ENCODE assay signal across 9 mouse cellular contexts in genomic region chr5:135855156-135855555, GRCm38 (mm10). TPM values are rescaled to one million over a fixed set of nuclear protein-coding genes. Genes with fewer than 3 reads are reported as not detected.
DNase-seq lines count a peak whose midpoint lies in the region; ATAC-seq and TF ChIP-seq lines count a peak whose summit lies in the region.
"Had no signal": no experiment of that assay in that cellular context is flagged by ENCODE, and none has a peak within 500 bp of the region (broad histone marks: within the 10 kb centered on the region; RNA-seq: fewer than 3 reads in every experiment).

No protein-coding gene starts in this region.

- H3K4me3 ChIP-seq in bone marrow macrophage, adult 2 months (ENCODE audit: insufficient read depth, low read length): no peak overlapping the region
- no peak overlapping the region for H3K4me3 ChIP-seq in midbrain, embryonic 14.5 days (replicated peaks; ENCODE audit: low read depth, low read length)

- H3K4me1 ChIP-seq in bone marrow macrophage, adult 2 months (ENCODE audit: control insufficient read depth, insufficient read depth, low read length): peaks cover 8% of the 10 kb centered on the region
- peaks cover 36% of the 10 kb centered on the region for H3K4me1 ChIP-seq in midbrain, embryonic 14.5 days (ENCODE audit: control insufficient read depth, insufficient read depth, low read length)

- H3K4me2 ChIP-seq in midbrain, embryonic 14.5 days (ENCODE audit: low read length): no peak overlapping the region

- no peak overlapping the region for H3K27ac ChIP-seq in bone marrow macrophage, adult 2 months (ENCODE audit: insufficient read depth, low read depth, low read length)
- H3K27ac ChIP-seq in midbrain, embryonic 14.5 days (replicated peaks; ENCODE audit: low read depth, low read length): peak overlapping the region; percentile 61; the same call in 1 of the 2 replicates
- H3K27ac ChIP-seq: macrophage had no signal

- H3K9ac ChIP-seq in midbrain, embryonic 14.5 days (replicated peaks; ENCODE audit: low read length): no peak overlapping the region

- ATAC-seq in midbrain, embryonic 14.5 days (ENCODE audit: low FRiP score, low TSS enrichment): no peak

- peaks cover 24% of the 10 kb centered on the region for H3K27me3 ChIP-seq in midbrain, embryonic 14.5 days (ENCODE audit: control insufficient read depth, insufficient read depth, low read length)

- no peak for TF ChIP-seq POLR2A in bone marrow macrophage, adult 2 months (IDR thresholded peaks at IDR 0.05; ENCODE audit: borderline replicate concordance, low read depth, low read length)

- DNase-seq in gastrocnemius, adult 18-20 months (ENCODE audit: low spot score): peak; percentile 69
- no peak for DNase-seq in gastrocnemius, postnatal 25 days
- DNase-seq in fibroblast of lung, adult 2 months (ENCODE audit: low read depth): peak; percentile 25
- peak; percentile 86 for DNase-seq in heart, postnatal 4 days
- DNase-seq in layer of hippocampus, postnatal 36 days: peak; percentile 74 to 75
- DNase-seq in midbrain, embryonic 14.5 days: peak; percentile 90
- peak; percentile 63 to 88 for DNase-seq in spleen, postnatal 4 days (ENCODE audit: low spot score in 2 of 2)

- no peaks in the 10 kb centered on the region for H3K9me3 ChIP-seq in midbrain, embryonic 14.5 days (ENCODE audit: control insufficient read depth, low read length)

- peak; percentile 97 for TF ChIP-seq CTCF in bone marrow macrophage, adult 2 months (IDR thresholded peaks at IDR 0.05; ENCODE audit: low read depth, low read length)

- WGBS in midbrain, embryonic 14.5 days: under 1% methylated on average over 4 of the region's 4 CpGs

- peaks cover 34% of the 10 kb centered on the region for H3K36me3 ChIP-seq in midbrain, embryonic 14.5 days (ENCODE audit: control insufficient read depth, insufficient read depth, low read length)

RNA-seq across cellular contexts. Expression of gene Hspb1, which starts 32.6 kb away (rescaled TPM):
- total RNA-seq in gastrocnemius, adult 18-20 months (2021): 100 to 1,000 TPM; 239 to 482 TPM
- total RNA-seq in gastrocnemius, postnatal 25 days (2021): 100 to 1,000 TPM; 290 to 454 TPM
- 0.80 and 1.8 TPM in 2 replicates for polyA plus RNA-seq in bone marrow macrophage, adult 2 months (2012; ENCODE audit: insufficient read depth, insufficient read length, missing spikeins)
- 100 to 1,000 TPM; 397 to 401 TPM for total RNA-seq in heart, postnatal 4 days (2021)
- 10 to 100 TPM; 19.2 to 28.1 TPM for total RNA-seq in layer of hippocampus, postnatal 36 days (2021)
- 5.5 and 6.4 TPM in 2 replicates for polyA plus RNA-seq in midbrain, embryonic 14.5 days (2014; fragmentation: Nextera tagmentation; extraction: Ambion mirVana)

RNA-seq across cellular contexts. Expression of gene Srrm3, which starts 48.5 kb away (rescaled TPM):
- not detected for total RNA-seq in gastrocnemius, adult 18-20 months (2021)
- under 1 TPM; 0.08 to 0.21 TPM for total RNA-seq in gastrocnemius, postnatal 25 days (2021)
- not detected in 2 replicates for polyA plus RNA-seq in bone marrow macrophage, adult 2 months (2012; ENCODE audit: insufficient read depth, insufficient read length, missing spikeins)
- under 1 TPM; 0.12 to 0.20 TPM for total RNA-seq in heart, postnatal 4 days (2021)
- 10 to 100 TPM; 83.5 to 86.9 TPM for total RNA-seq in layer of hippocampus, postnatal 36 days (2021)
- 59.8 and 66.2 TPM in 2 replicates for polyA plus RNA-seq in midbrain, embryonic 14.5 days (2014; fragmentation: Nextera tagmentation; extraction: Ambion mirVana)
- polyA plus RNA-seq: macrophage had no signal

Comparison
In these comparisons a context has a peak if more than half of its experiments do, and no peak if none do; other contexts are left out.
1. RNA of gene Hspb1, which starts 32.6 kb away (total RNA-seq): 239 to 482 TPM in gastrocnemius, adult 18-20 months, 290 to 454 TPM in gastrocnemius, postnatal 25 days and 397 to 401 TPM in heart, postnatal 4 days; 19.2 to 28.1 TPM in layer of hippocampus, postnatal 36 days; every median in the first group is over 4 times any median in the second.
2. RNA of gene Srrm3, which starts 48.5 kb away (total RNA-seq): 83.5 to 86.9 TPM in layer of hippocampus, postnatal 36 days; 0.08 to 0.21 TPM in gastrocnemius, postnatal 25 days, 0.12 to 0.20 TPM in heart, postnatal 4 days and not detected in gastrocnemius, adult 18-20 months; every median in the first group is over 10 times any median in the second.